9 mouse cellular contexts compared by ENCODE assay signal in the genomic region with DNA sequence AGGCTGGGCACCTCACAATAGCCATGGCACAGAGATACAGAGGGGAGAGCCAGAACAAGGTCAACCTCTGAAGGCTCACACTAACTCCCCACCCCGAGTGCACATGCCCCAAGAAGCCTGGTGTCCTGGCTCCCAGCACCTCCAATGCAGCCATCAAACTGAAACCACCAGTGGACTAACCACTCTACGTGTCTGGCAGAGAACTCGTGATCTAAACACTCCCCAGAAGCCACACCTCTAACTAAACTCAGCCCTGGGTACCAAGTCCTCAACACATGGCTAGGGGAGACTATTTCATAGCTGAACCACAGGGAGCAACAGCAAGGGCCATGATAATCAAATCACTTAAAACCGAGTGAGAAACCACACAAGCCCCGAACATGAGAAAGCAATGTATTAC. TPM values are rescaled to one million over a fixed set of nuclear protein-coding genes. Genes with fewer than 3 reads are reported as not detected.
DNase-seq lines count a peak whose midpoint lies in the region; ATAC-seq and TF ChIP-seq lines count a peak whose summit lies in the region.
"Had no signal": no experiment of that assay in that cellular context is flagged by ENCODE, and none has a peak within 500 bp of the region (broad histone marks: within the 10 kb centered on the region; RNA-seq: fewer than 3 reads in every experiment).

No protein-coding gene starts in this region.

- no peak overlapping the region for H3K4me3 ChIP-seq in embryonic facial prominence, embryonic 14.5 days (ENCODE audit: low read depth, low read length)
- H3K4me3 ChIP-seq in intestine, postnatal 0 days (ENCODE audit: low read depth, low read length), result no peak overlapping the region
- no peak overlapping the region for H3K4me3 ChIP-seq in midbrain, postnatal 0 days (ENCODE audit: low read depth, low read length)

- H3K27me3 ChIP-seq in embryonic facial prominence, embryonic 14.5 days (replicated peaks; ENCODE audit: control insufficient read depth, insufficient read depth, low read length), result no peaks in the 10 kb centered on the region
- H3K27me3 ChIP-seq in intestine, postnatal 0 days (replicated peaks; ENCODE audit: control insufficient read depth, insufficient read depth, low read length), result no peaks in the 10 kb centered on the region
- no peaks in the 10 kb centered on the region for H3K27me3 ChIP-seq in midbrain, postnatal 0 days (ENCODE audit: insufficient read depth, low read length)

- no peak for TF ChIP-seq POLR2A in brain, embryonic 14.5 days (IDR thresholded peaks at IDR 0.05; ENCODE audit: borderline replicate concordance, extremely low read depth, insufficient read depth, insufficient read length, poor library complexity, severe bottlenecking)

- WGBS in embryonic facial prominence, embryonic 14.5 days, result 46% methylated on average over 5 of the region's 5 CpGs
- WGBS in intestine, postnatal 0 days, result 32% methylated on average over 5 of the region's 5 CpGs
- 42% methylated on average over 5 of the region's 5 CpGs for WGBS in midbrain, postnatal 0 days

- H3K27ac ChIP-seq in embryonic facial prominence, embryonic 14.5 days (replicated peaks; ENCODE audit: low read depth, low read length), result peak overlapping the region; percentile 10; the same call in 1 of the 2 replicates
- no peak overlapping the region for H3K27ac ChIP-seq in intestine, postnatal 0 days (ENCODE audit: low read depth, low read length)
- no peak overlapping the region for H3K27ac ChIP-seq in midbrain, postnatal 0 days (ENCODE audit: low read depth, low read length)

- no peaks in the 10 kb centered on the region for H3K36me3 ChIP-seq in embryonic facial prominence, embryonic 14.5 days (ENCODE audit: control insufficient read depth, insufficient read depth, low read length)
- H3K36me3 ChIP-seq in intestine, postnatal 0 days (ENCODE audit: control insufficient read depth, insufficient read depth), result no peaks in the 10 kb centered on the region
- no peaks in the 10 kb centered on the region for H3K36me3 ChIP-seq in midbrain, postnatal 0 days (ENCODE audit: insufficient read depth, low read length)

- H3K9me3 ChIP-seq in embryonic facial prominence, embryonic 14.5 days (ENCODE audit: control insufficient read depth, low read length), result no peaks in the 10 kb centered on the region
- H3K9me3 ChIP-seq in intestine, postnatal 0 days (ENCODE audit: control insufficient read depth), result no peaks in the 10 kb centered on the region
- H3K9me3 ChIP-seq in midbrain, postnatal 0 days (ENCODE audit: low read length), result no peaks in the 10 kb centered on the region

- H3K4me2 ChIP-seq in embryonic facial prominence, embryonic 14.5 days (ENCODE audit: low read depth, low read length), result peak overlapping the region; percentile 5; the same call in 1 of the 2 replicates
- peak overlapping the region; percentile 37 for H3K4me2 ChIP-seq in intestine, postnatal 0 days (replicated peaks; ENCODE audit: low read depth)
- no peak overlapping the region for H3K4me2 ChIP-seq in midbrain, postnatal 0 days (ENCODE audit: low read depth, low read length, poor library complexity, severe bottlenecking)
- H3K4me2 ChIP-seq: heart, embryonic 11.5 days had no signal

- no peak overlapping the region for H3K9ac ChIP-seq in embryonic facial prominence, embryonic 14.5 days (ENCODE audit: low read depth, low read length)
- H3K9ac ChIP-seq in intestine, postnatal 0 days (ENCODE audit: low read depth, low read length), result no peak overlapping the region
- no peak overlapping the region for H3K9ac ChIP-seq in midbrain, postnatal 0 days (replicated peaks; ENCODE audit: low read length, poor library complexity, severe bottlenecking)

- TF ChIP-seq CTCF in brain, embryonic 14.5 days (IDR thresholded peaks at IDR 0.05; ENCODE audit: borderline replicate concordance, extremely low read depth, insufficient read depth, insufficient read length), result no peak
- TF ChIP-seq CTCF in intestine, postnatal 0 days (IDR thresholded peaks at IDR 0.05; ENCODE audit: low read depth), result no peak
- no peak for TF ChIP-seq CTCF in midbrain, postnatal 0 days (IDR thresholded peaks at IDR 0.05)

- peak; percentile 25 for DNase-seq in kidney, adult 9 months
- no peak for DNase-seq in kidney, adult 18-20 months
- peak; percentile 47 for DNase-seq in brain, embryonic 14.5 days (ENCODE audit: low read depth)
- DNase-seq in embryonic facial prominence, embryonic 14.5 days (ENCODE audit: low spot score), result peak; percentile 39
- no peak for DNase-seq in yolk sac, embryonic 10.5 days (ENCODE audit: low spot score)
- DNase-seq in midbrain, postnatal 0 days (ENCODE audit: low spot score), result no peak
- DNase-seq: cerebellum, adult 8-10 months had no signal

- H3K4me1 ChIP-seq in embryonic facial prominence, embryonic 14.5 days (ENCODE audit: control insufficient read depth, insufficient read depth, low read length), result peaks cover 36% of the 10 kb centered on the region
- 0 out of 2 replicates have a peak, but pooled peaks cover 9% of the 10 kb centered on the region for H3K4me1 ChIP-seq in intestine, postnatal 0 days (replicated peaks; ENCODE audit: control insufficient read depth, insufficient read depth, low read length)
- H3K4me1 ChIP-seq in midbrain, postnatal 0 days (ENCODE audit: insufficient read depth, low read length), result no peaks in the 10 kb centered on the region

- ATAC-seq in embryonic facial prominence, embryonic 14.5 days (ENCODE audit: low read depth), result no peak
- ATAC-seq in intestine, postnatal 0 days, result peak; percentile 74
- no peak for ATAC-seq in midbrain, postnatal 0 days (ENCODE audit: low FRiP score)

RNA-seq across cellular contexts. Expression of a gene that starts 11.7 kb away (rescaled TPM):
- polyA plus RNA-seq in brain, embryonic 14.5 days (2012; rRNA removed), result 27.3 and 30.9 TPM in 2 replicates
- polyA plus RNA-seq in embryonic facial prominence, embryonic 14.5 days (2014; fragmentation: Nextera tagmentation; extraction: Ambion mirVana), result 13.7 and 14.4 TPM in 2 replicates
- 6.1 and 6.9 TPM in 2 replicates for polyA plus RNA-seq in intestine, postnatal 0 days (2015; fragmentation: Nextera tagmentation; extraction: Ambion mirVana)
- total RNA-seq in midbrain, postnatal 0 days (2014; rRNA removed), result 48.5 and 53.2 TPM in 2 replicates
- polyA plus RNA-seq in midbrain, postnatal 0 days (2015; fragmentation: Nextera tagmentation; extraction: Ambion mirVana), result 10.7 and 13.4 TPM in 2 replicates

RNA-seq across cellular contexts. Expression of a gene that starts 11.8 kb away (rescaled TPM):
- 254 and 296 TPM in 2 replicates for polyA plus RNA-seq in brain, embryonic 14.5 days (2012; rRNA removed)
- polyA plus RNA-seq in embryonic facial prominence, embryonic 14.5 days (2014; fragmentation: Nextera tagmentation; extraction: Ambion mirVana), result 552 and 561 TPM in 2 replicates
- polyA plus RNA-seq in intestine, postnatal 0 days (2015; fragmentation: Nextera tagmentation; extraction: Ambion mirVana), result 504 and 571 TPM in 2 replicates
- 287 and 293 TPM in 2 replicates for total RNA-seq in midbrain, postnatal 0 days (2014; rRNA removed)
- 596 and 650 TPM in 2 replicates for polyA plus RNA-seq in midbrain, postnatal 0 days (2015; fragmentation: Nextera tagmentation; extraction: Ambion mirVana)

Comparison
In these comparisons a context has a peak if more than half of its experiments do, and no peak if none do; other contexts are left out.
1. DNase-seq: peak in kidney, adult 9 months (single experiment), brain, embryonic 14.5 days (single experiment) and embryonic facial prominence, embryonic 14.5 days (single experiment); none in kidney, adult 18-20 months (single experiment), yolk sac, embryonic 10.5 days (single experiment) and midbrain, postnatal 0 days (single experiment).